Mouse (Mus musculus) CH12.LX (cell line): ENCODE data around the gene Srrm4. TPM values are rescaled to one million over a fixed set of nuclear protein-coding genes. Genes with fewer than 3 reads are reported as not detected.

Experiments
- DNase-seq: peaks from one replicate; pipeline ENCODE4 v3.0.0-alpha.2; 2013; ENCODE audit errors: extremely low read depth
- H3K27ac ChIP-seq: 2 replicates; pipeline ENCODE4 v1.5.1; 2012; ENCODE audit warnings: low read depth, mild to moderate bottlenecking, control low read depth, moderate library complexity; ENCODE audit not compliant: insufficient read depth
- H3K27me3 ChIP-seq: replicated peaks from 2 replicates; pipeline ENCODE3; 2012; ENCODE audit warnings: inconsistent platforms
- H3K36me3 ChIP-seq, 2 experiments: replicated peaks in 1 of 2; 2 replicates each; pipeline versions ENCODE3 to v1.6.1; 2012; ENCODE audit warnings: inconsistent platforms in 1 of 2, low read length in 1 of 2, mild to moderate bottlenecking in 1 of 2, mixed read lengths in 1 of 2, moderate library complexity in 1 of 2; ENCODE audit not compliant: control insufficient read depth in 1 of 2, insufficient read depth in 1 of 2
- H3K4me1 ChIP-seq, 2 experiments: 2 replicates each; pipeline ENCODE4 v1.6.1; 2012; ENCODE audit warnings: inconsistent platforms in 1 of 2, moderate library complexity in 1 of 2; ENCODE audit not compliant: insufficient read depth in 2 of 2, control insufficient read depth in 1 of 2
- H3K4me2 ChIP-seq: 2 replicates; pipeline ENCODE4 v1.6.1; 2012; ENCODE audit warnings: low read depth, mild to moderate bottlenecking, control low read depth; ENCODE audit not compliant: poor library complexity, insufficient read depth, severe bottlenecking
- H3K4me3 ChIP-seq, 3 experiments: fragments of 150-350 bp in 1 of 3; sonication (generic) in 1 of 3; replicated peaks in 1 of 3; 2 replicates each; pipeline versions ENCODE3 to v1.5.1; 2011 to 2012; ENCODE audit warnings: low read depth in 2 of 3, low read length in 2 of 3, mild to moderate bottlenecking in 2 of 3, moderate library complexity in 2 of 3, control low read depth in 1 of 3, improper control_type of control experiment in 1 of 3, inconsistent platforms in 1 of 3, mixed read lengths in 1 of 3; ENCODE audit not compliant: poor library complexity in 1 of 3
- H3K79me2 ChIP-seq: replicated peaks from 2 replicates; pipeline ENCODE4 v1.6.1; 2012; ENCODE audit warnings: mild to moderate bottlenecking, moderate library complexity; ENCODE audit not compliant: control insufficient read depth, poor library complexity, insufficient read depth, severe bottlenecking; ENCODE audit errors: extremely low read depth
- H3K9ac ChIP-seq: 2 replicates; pipeline ENCODE4 v1.6.1; 2012; ENCODE audit warnings: low read depth, mild to moderate bottlenecking, control low read depth, moderate library complexity; ENCODE audit not compliant: insufficient read depth
- H3K9me3 ChIP-seq: replicated peaks from 2 replicates; pipeline ENCODE3; 2012; ENCODE audit warnings: low read length, inconsistent platforms, mixed read lengths
- BHLHE40 ChIP-seq: IDR thresholded peaks from 2 replicates; pipeline ENCODE4 v1.6.1; 2011; ENCODE audit warnings: mild to moderate bottlenecking, low read depth, low read length, improper control_type of control experiment
- CHD1 ChIP-seq: IDR thresholded peaks from 2 replicates; pipeline ENCODE4 v1.6.1; 2012; ENCODE audit warnings: low read depth, low read length, improper control_type of control experiment, inconsistent platforms
- CTCF ChIP-seq, 2 experiments: IDR thresholded peaks in 1 of 2; conservative IDR thresholded peaks in 1 of 2; 2 replicates each; pipeline ENCODE4 v1.5.1; 2011 to 2012; ENCODE audit warnings: low read depth in 2 of 2, low read length in 2 of 2, improper control_type of control experiment in 1 of 2, inconsistent platforms in 1 of 2, mild to moderate bottlenecking in 1 of 2, moderate library complexity in 1 of 2
- EP300 ChIP-seq: IDR thresholded peaks from 2 replicates; pipeline ENCODE4 v1.6.1; 2011; ENCODE audit warnings: low read length, improper control_type of control experiment
- ETS1 ChIP-seq: conservative IDR thresholded peaks from 2 replicates; pipeline ENCODE4 v1.6.1; 2012; ENCODE audit warnings: low read depth, mild to moderate bottlenecking, inconsistent platforms, low read length, improper control_type of control experiment, moderate library complexity
- IRF4 ChIP-seq: IDR thresholded peaks from 2 replicates; pipeline ENCODE4 v1.6.1; 2014; ENCODE audit warnings: low read depth, mild to moderate bottlenecking, inconsistent platforms, low read length, improper control_type of control experiment
- JUN ChIP-seq: IDR thresholded peaks from 2 replicates; pipeline ENCODE4 v1.6.1; 2011; ENCODE audit warnings: low read depth, mild to moderate bottlenecking, low read length, improper control_type of control experiment, moderate library complexity; ENCODE audit not compliant: insufficient read depth
- KAT2A ChIP-seq: IDR thresholded peaks from 2 replicates; pipeline ENCODE4 v1.6.1; 2012; ENCODE audit warnings: low read length, improper control_type of control experiment, inconsistent platforms; ENCODE audit not compliant: insufficient replicate concordance
- MAFK ChIP-seq: IDR thresholded peaks from 2 replicates; pipeline ENCODE4 v1.6.1; 2011; ENCODE audit warnings: low read length, improper control_type of control experiment; ENCODE audit not compliant: insufficient replicate concordance
- MEF2A ChIP-seq: IDR thresholded peaks from 2 replicates; pipeline ENCODE4 v1.6.1; 2014; ENCODE audit warnings: low read depth, mild to moderate bottlenecking, inconsistent platforms, low read length, improper control_type of control experiment, borderline replicate concordance
- MXI1 ChIP-seq: IDR thresholded peaks from 2 replicates; pipeline ENCODE4 v1.6.1; 2011; ENCODE audit warnings: mild to moderate bottlenecking, low read depth, low read length, improper control_type of control experiment
- NELFE ChIP-seq: IDR thresholded peaks from 2 replicates; pipeline ENCODE4 v1.6.1; 2011; ENCODE audit warnings: low read depth, low read length, improper control_type of control experiment
- PAX5 ChIP-seq: IDR thresholded peaks from 2 replicates; pipeline ENCODE4 v1.6.1; 2012; ENCODE audit warnings: low read length, inconsistent platforms, mixed read lengths
- SIN3A ChIP-seq: IDR thresholded peaks from 2 replicates; pipeline ENCODE4 v1.6.1; 2012; ENCODE audit warnings: low read length, improper control_type of control experiment, inconsistent platforms
- SMC3 ChIP-seq: IDR thresholded peaks from 2 replicates; pipeline ENCODE4 v1.6.1; 2011; ENCODE audit warnings: low read depth, low read length, improper control_type of control experiment
- TCF12 ChIP-seq: IDR thresholded peaks from 2 replicates; pipeline ENCODE4 v1.6.1; 2014; ENCODE audit warnings: low read depth, mild to moderate bottlenecking, inconsistent platforms, low read length, improper control_type of control experiment
- USF2 ChIP-seq: conservative IDR thresholded peaks from 2 replicates; pipeline ENCODE4 v1.6.1; 2011; ENCODE audit warnings: low read depth, low read length, improper control_type of control experiment
- ZKSCAN1 ChIP-seq: IDR thresholded peaks from 2 replicates; pipeline ENCODE4 v1.6.1; 2012; ENCODE audit warnings: low read depth, inconsistent platforms, low read length, improper control_type of control experiment, borderline replicate concordance
- ZMIZ1 ChIP-seq: IDR thresholded peaks from 2 replicates; pipeline ENCODE4 v1.6.1; 2012; ENCODE audit warnings: low read depth, mild to moderate bottlenecking, inconsistent platforms, low read length, improper control_type of control experiment
- ZNF384 ChIP-seq: IDR thresholded peaks from 2 replicates; pipeline ENCODE4 v1.6.1; 2012; ENCODE audit warnings: low read depth, low read length, improper control_type of control experiment, inconsistent platforms
- dilution Hi-C: fragments of 300-500 bp; cut with MboI; formaldehyde crosslinking; loops from 2 replicates; pipeline ENCODE4 v1.14.3; 2020; ENCODE audit warnings: low sequenced_read_pairs; ENCODE audit not compliant: extremely low pct_unique_long_range_greater_than_20kb, extremely low pct_ligation_motif_present
- in situ Hi-C: fragments of 300-500 bp; cut with MboI; formaldehyde crosslinking; loops from 3 replicates; pipeline ENCODE4 v1.14.3; 2019; ENCODE audit warnings: low sequenced_read_pairs, low pct_ligation_motif_present, low pct_unique_long_range_greater_than_20kb, mixed read lengths
- polyA plus RNA-seq: library from polyadenylated mRNA; unstranded; fragments of >175 nt; gene quantifications from 2 replicates; pipeline ENCODE4 v1.2.1, GENCODE M21; 2012; ENCODE audit warnings: low read depth; ENCODE audit not compliant: insufficient read length
- total RNA-seq, 2 experiments: library from RNA; depleted of rRNA; stranded (reverse); fragments of 300-350 nt in 1 of 2; fragments of >200 nt in 1 of 2; gene quantifications; 2 replicates each; pipeline ENCODE4 v1.2.3; 2012 to 2014

Gene Srrm4
- total and polyA plus RNA-seq, 3 experiments: not detected

GRCm38 (mm10) chr5:116570566-116570965 is 21.1 kb downstream of the Srrm4 start:
- H3K27ac ChIP-seq: no peak overlapping the region
- H3K36me3 ChIP-seq: no peaks in the 10 kb centered on the region
- H3K4me3 ChIP-seq: no peak overlapping the region
- H3K9me3 ChIP-seq: peaks cover 87% of the 10 kb centered on the region
- no peak overlapping the region for H3K4me2 ChIP-seq
- no peaks in the 10 kb centered on the region for H3K4me1 ChIP-seq
- no peak overlapping the region for H3K9ac ChIP-seq
- TF ChIP-seq TCF12: no peak
- TF ChIP-seq CTCF (conservative IDR thresholded peaks at IDR 0.05 in 1 of 2, IDR thresholded peaks at IDR 0.05 in 1 of 2; ENCODE audit: low read depth in 2 of 2, low read length in 2 of 2): no peak
- no peak for TF ChIP-seq JUN
- no peak for TF ChIP-seq MEF2A
- no peak for TF ChIP-seq EP300
- TF ChIP-seq SIN3A: no peak
- TF ChIP-seq MXI1: no peak
- TF ChIP-seq NELFE: no peak
- no peak for TF ChIP-seq BHLHE40
- no peak for TF ChIP-seq ZKSCAN1
- no peak for TF ChIP-seq ZNF384
- TF ChIP-seq SMC3: no peak
- no peak for TF ChIP-seq USF2
- no peak for TF ChIP-seq MAFK
- no peak for TF ChIP-seq ZMIZ1
- no peak for TF ChIP-seq ETS1
- no peak for TF ChIP-seq IRF4
- TF ChIP-seq PAX5: no peak
- H3K79me2 ChIP-seq: no peaks in the 10 kb centered on the region
- in situ Hi-C loops (no loop called here), dilution Hi-C loops (no loop called here)
- H3K27me3 ChIP-seq: no peaks in the 10 kb centered on the region
- no peak for DNase-seq

GRCm38 (mm10) chr5:116569629-116570028 is 22.0 kb downstream of the Srrm4 start:
- no peak for TF ChIP-seq CTCF (conservative IDR thresholded peaks at IDR 0.05 in 1 of 2, IDR thresholded peaks at IDR 0.05 in 1 of 2; ENCODE audit: low read depth in 2 of 2, low read length in 2 of 2)
- no peak for TF ChIP-seq KAT2A
- no peak for TF ChIP-seq EP300
- TF ChIP-seq MEF2A: no peak
- TF ChIP-seq ZKSCAN1: no peak
- no peak for TF ChIP-seq CHD1
- in situ Hi-C loops: no loop called here
- H3K27me3 ChIP-seq: no peaks in the 10 kb centered on the region
- H3K9ac ChIP-seq: no peak overlapping the region
- H3K79me2 ChIP-seq: no peaks in the 10 kb centered on the region
- no peak overlapping the region for H3K27ac ChIP-seq
- no peaks in the 10 kb centered on the region for H3K4me1 ChIP-seq
- no peak overlapping the region for H3K4me2 ChIP-seq
- H3K9me3 ChIP-seq: peaks cover 91% of the 10 kb centered on the region
- no peaks in the 10 kb centered on the region for H3K36me3 ChIP-seq
- DNase-seq: no peak
- dilution Hi-C loops: no loop called here
- no peak overlapping the region for H3K4me3 ChIP-seq
